Mouse (Mus musculus) lung, embryonic 14.5 days (tissue): ENCODE measurements around the gene Slco3a1. TPM values are rescaled to one million over a fixed set of nuclear protein-coding genes. Genes with fewer than 3 reads are reported as not detected.

Experiments used
- ATAC-seq: fragments of 200-750 bp; cut with Nextera tagmentation; 2 replicates; pipeline ENCODE4 v1.8.0; 2017; ENCODE audit warnings: mild to moderate bottlenecking, moderate TSS enrichment, moderate library complexity; ENCODE audit not compliant: insufficient read depth
- DNase-seq: peaks from one replicate; pipeline ENCODE4 v3.0.0-alpha.2; 2015
- H3K27ac ChIP-seq: fragments of 300-500 bp; sonication (generic); 2 replicates; pipeline ENCODE4 v1.5.1; 2014; ENCODE audit warnings: low read depth, mild to moderate bottlenecking, moderate library complexity
- H3K27me3 ChIP-seq: fragments of 300-500 bp; sonication (generic); 2 replicates; pipeline ENCODE4 v1.6.1; 2014; ENCODE audit warnings: low read length, control low read depth; ENCODE audit not compliant: insufficient read depth
- H3K36me3 ChIP-seq: fragments of 300-500 bp; sonication (generic); 2 replicates; pipeline ENCODE4 v1.6.1; 2014; ENCODE audit warnings: control low read depth; ENCODE audit not compliant: insufficient read depth
- H3K4me1 ChIP-seq: fragments of 300-500 bp; sonication (generic); 2 replicates; pipeline ENCODE4 v1.6.1; 2014; ENCODE audit warnings: antibody characterized with exemption, control low read depth; ENCODE audit not compliant: insufficient read depth
- H3K4me2 ChIP-seq: fragments of 300-500 bp; sonication (generic); 2 replicates; pipeline ENCODE4 v1.6.1; 2014; ENCODE audit warnings: mild to moderate bottlenecking
- H3K4me3 ChIP-seq: fragments of 300-500 bp; sonication (generic); 2 replicates; pipeline ENCODE4 v1.5.1; 2014; ENCODE audit warnings: low read depth, low read length
- H3K9ac ChIP-seq: fragments of 300-500 bp; sonication (generic); 2 replicates; pipeline ENCODE4 v1.6.1; 2014
- H3K9me3 ChIP-seq: fragments of 300-500 bp; sonication (generic); 2 replicates; pipeline ENCODE4 v1.6.1; 2016; ENCODE audit warnings: low read depth, low read length, control low read depth
- CTCF ChIP-seq: IDR thresholded peaks from 2 replicates; pipeline ENCODE4 v1.5.1; 2016; ENCODE audit warnings: antibody characterized with exemption, low read depth
- WGBS: fragments of 180-500 bp; shearing (Covaris S2); extraction: QIAGEN DNeasy Blood & Tissue Kit; methylation state at CpG from one replicate; pipeline ENCODE4 v1.1.7; 2014; 5-methylcytosine and 5-hydroxymethylcytosine counted together
- microRNA-seq: library from miRNA; unstranded; fragments of <30 nt; microRNA quantifications from one replicate; pipeline ENCODE4, GENCODE M21; 2016; ENCODE audit warnings: borderline number of aligned reads
- polyA plus RNA-seq: library from polyadenylated mRNA; unstranded; fragments of >200 nt; fragmentation: Nextera tagmentation; extraction: Ambion mirVana; gene quantifications from 2 replicates; pipeline ENCODE4 v1.2.1, GENCODE M21; 2014

Gene Slco3a1
- polyA plus RNA-seq, 1 experiment from 2014 or later, result 4.2 TPM

GRCm38 (mm10) chr7:74266511-74267168 is 287.9 kb downstream of the Slco3a1 start:
- TF ChIP-seq CTCF, result no peak
- DNase-seq, result peak; percentile 58
- Histone ChIP-seq H3K9ac (no peak overlapping the region), H3K27me3 (no peaks in the 10 kb centered on the region), H3K36me3 (no peaks in the 10 kb centered on the region), H3K27ac (peak overlapping the region; percentile 54; the same call in 1 of the 2 replicates), H3K4me2 (no peak overlapping the region), H3K4me3 (no peak overlapping the region), H3K9me3 (no peaks in the 10 kb centered on the region), H3K4me1 (no peaks in the 10 kb centered on the region)
- ATAC-seq, result peak; percentile 81
- WGBS, result 46% methylated on average over 2 of the region's 2 CpGs

GRCm38 (mm10) chr7:74256291-74256690 is 298.3 kb downstream of the Slco3a1 start:
- no peaks in the 10 kb centered on the region for H3K4me1 ChIP-seq
- H3K27me3 ChIP-seq, result no peaks in the 10 kb centered on the region
- H3K4me2 ChIP-seq, result no peak overlapping the region
- DNase-seq, result no peak
- no peak for ATAC-seq
- no peaks in the 10 kb centered on the region for H3K36me3 ChIP-seq
- no peak overlapping the region for H3K9ac ChIP-seq
- 76% methylated on average over 3 of the region's 3 CpGs for WGBS
- H3K27ac ChIP-seq, result no peak overlapping the region
- H3K4me3 ChIP-seq, result no peak overlapping the region
- TF ChIP-seq CTCF, result no peak
- no peaks in the 10 kb centered on the region for H3K9me3 ChIP-seq

DNA sequence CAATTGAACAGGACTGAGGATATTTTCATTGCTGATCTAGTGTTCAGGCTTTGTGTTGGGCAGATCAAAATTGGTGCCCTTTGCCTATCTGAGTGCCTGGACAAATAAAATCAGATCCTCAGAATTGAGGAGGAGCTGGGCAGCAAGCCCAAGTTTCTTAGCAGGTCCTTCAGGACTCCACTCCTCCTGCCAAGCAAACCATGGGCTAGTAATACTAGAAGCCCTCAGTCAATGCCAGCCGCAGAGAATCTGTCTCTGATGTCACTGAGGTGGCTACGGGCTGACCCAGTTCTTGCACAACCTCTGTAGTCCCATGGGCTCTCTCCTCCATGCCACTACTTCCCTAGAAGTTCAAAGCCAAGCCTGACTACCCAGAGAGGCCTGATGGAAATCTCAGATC is 302.5 kb downstream of the Slco3a1 start:
- Histone ChIP-seq H3K27ac (no peak overlapping the region), H3K4me1 (no peaks in the 10 kb centered on the region), H3K9ac (no peak overlapping the region), H3K9me3 (no peaks in the 10 kb centered on the region), H3K4me3 (no peak overlapping the region), H3K4me2 (no peak overlapping the region), H3K36me3 (no peaks in the 10 kb centered on the region), H3K27me3 (no peaks in the 10 kb centered on the region)
- DNase-seq (no peak), ATAC-seq (no peak)
- 91% methylated on average over 2 of the region's 2 CpGs for WGBS
- no peak for TF ChIP-seq CTCF

GRCm38 (mm10) chr7:74241236-74241635 is 313.3 kb downstream of the Slco3a1 start:
- ATAC-seq (no peak), DNase-seq (no peak)
- H3K27me3 ChIP-seq, result no peaks in the 10 kb centered on the region
- H3K27ac ChIP-seq, result no peak overlapping the region
- no peaks in the 10 kb centered on the region for H3K9me3 ChIP-seq
- WGBS, result 83% methylated on average over 3 of the region's 3 CpGs
- no peak overlapping the region for H3K4me2 ChIP-seq
- TF ChIP-seq CTCF, result no peak
- no peaks in the 10 kb centered on the region for H3K4me1 ChIP-seq
- H3K36me3 ChIP-seq, result no peaks in the 10 kb centered on the region
- no peak overlapping the region for H3K9ac ChIP-seq
- no peak overlapping the region for H3K4me3 ChIP-seq

- Histone ChIP-seq H3K4me3 (no peak overlapping the region), H3K36me3 (no peaks in the 10 kb centered on the region), H3K4me2 (no peak overlapping the region), H3K9me3 (no peaks in the 10 kb centered on the region), H3K27me3 (no peaks in the 10 kb centered on the region), H3K4me1 (no peaks in the 10 kb centered on the region), H3K9ac (no peak overlapping the region), H3K27ac (no peak overlapping the region)
- WGBS, result 59% methylated on average over 4 of the region's 4 CpGs
- ATAC-seq (no peak), DNase-seq (no peak)
- TF ChIP-seq CTCF, result no peak
Measured at GRCm38 (mm10) chr7:74240459-74241172, 314.0 kb downstream of the Slco3a1 start.

Small RNA genes within 50 kb of the gene (microRNA-seq; reads per million reads assigned to microRNA genes)
- gene Gm27459, result not detected
